Comparison of ENCODE assay signal across 12 mouse cellular contexts in genomic region chr7:72280721-72281120, GRCm38 (mm10). TPM values are rescaled to one million over a fixed set of nuclear protein-coding genes. Genes with fewer than 3 reads are reported as not detected.
DNase-seq lines count a peak whose midpoint lies in the region; ATAC-seq lines count a peak whose summit lies in the region.
"Had no signal": no experiment of that assay in that cellular context is flagged by ENCODE, and none has a peak within 500 bp of the region (broad histone marks: within the 10 kb centered on the region; RNA-seq: fewer than 3 reads in every experiment).

No protein-coding gene starts in this region.

- ATAC-seq in neutrophil, adult 5-6 weeks (ENCODE audit: extremely low read depth, insufficient number of reproducible peaks, low FRiP score, poor library complexity, severe bottlenecking), result peak; percentile 84
- ATAC-seq: midbrain, embryonic 13.5 days had no signal

- peak; percentile 8 for DNase-seq in adrenal gland, postnatal 14 days
- no peak for DNase-seq in adrenal gland, postnatal 10 days
- DNase-seq in c-Kit-positive CD71-negative TER-119-negative erythroid progenitor cells, embryonic 14.5 days (ENCODE audit: low read depth), result peak; percentile 47
- peak; percentile 76 for DNase-seq in thymus, postnatal 0 days (ENCODE audit: low spot score)
- no peak for DNase-seq in gastrocnemius, adult 18-20 months (ENCODE audit: low spot score)
- DNase-seq in urinary bladder, postnatal 36 days (ENCODE audit: low spot score in 2 of 2), result no peak
- no peak for DNase-seq in testis, postnatal 14 days (ENCODE audit: low spot score)
- DNase-seq: lung, embryonic 14.5 days; right cerebral cortex, adult 18-20 months had no signal

RNA-seq across cellular contexts. Expression of gene Mctp2, which starts 25.7 kb away (rescaled TPM):
- total RNA-seq in adrenal gland, postnatal 14 days (2021), result 2.1 and 3.0 TPM in 2 replicates
- total RNA-seq in adrenal gland, postnatal 10 days (2021), result 1 to 10 TPM; 1.4 to 2.7 TPM
- total RNA-seq in neutrophil, adult 5-6 weeks (2017), result 86.6 and 86.9 TPM in 2 replicates
- 3.4 and 4.0 TPM in 2 replicates for polyA plus RNA-seq in thymus, postnatal 0 days (2015; fragmentation: Nextera tagmentation; extraction: Ambion mirVana)
- total RNA-seq in gastrocnemius, adult 18-20 months (2021), result under 1 TPM; 0.05 to 0.12 TPM
- polyA plus RNA-seq: erythroblast, embryonic 14.5 days had no signal

Comparison
In these comparisons a context has a peak if more than half of its experiments do, and no peak if none do; other contexts are left out.
1. DNase-seq: peak in adrenal gland, postnatal 14 days (single experiment), c-Kit-positive CD71-negative TER-119-negative erythroid progenitor cells, embryonic 14.5 days (single experiment) and thymus, postnatal 0 days (single experiment); none in adrenal gland, postnatal 10 days (single experiment), gastrocnemius, adult 18-20 months (single experiment), urinary bladder, postnatal 36 days (0 of 2) and testis, postnatal 14 days (single experiment).
2. RNA of gene Mctp2, which starts 25.7 kb away (total RNA-seq): 86.6 to 86.9 TPM in neutrophil, adult 5-6 weeks; 1.4 to 2.7 TPM in adrenal gland, postnatal 10 days, 2.1 to 3.0 TPM in adrenal gland, postnatal 14 days and 0.05 to 0.12 TPM in gastrocnemius, adult 18-20 months; every median in the first group is over 10 times any median in the second.